Mouse (Mus musculus): ENCODE data around the gene Gda.
A peak's percentile ranks its signal among the peaks of the same experiment; 100 is the strongest.

Gda gene

GRCm38 (mm10) chr19:21473345-21473744 lies at the start of gene Gda:
Gene Gda (minus strand): TSS chr19:21473445.
- no peak for DNase-seq (ENCODE audit: low read depth, low spot score)

- no peak for DNase-seq (ENCODE audit: low read depth, low spot score)
These were observed 47.0 kb upstream of the Gda start for GRCm38 (mm10) chr19:21520280-21520679.

DNA sequence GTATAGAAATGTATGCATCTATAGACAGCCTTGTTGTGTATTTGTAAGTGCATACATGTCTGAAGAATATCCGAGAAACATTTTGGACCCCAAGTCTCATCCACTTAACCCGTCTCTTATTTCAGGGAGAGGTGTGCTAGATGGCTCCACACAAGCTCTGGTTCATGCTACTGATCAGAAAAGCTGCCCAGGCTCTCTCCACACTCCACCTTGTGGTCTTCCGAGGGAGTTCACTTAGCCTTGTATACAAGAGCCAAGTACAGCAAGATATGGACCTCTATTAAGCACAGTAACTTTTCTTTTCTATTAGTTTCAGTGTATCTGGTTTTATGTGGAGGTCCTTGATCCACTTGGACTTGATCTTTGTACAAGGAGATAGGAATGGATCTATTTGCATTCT lies 36.9 kb upstream of the Gda start:
- no peak for DNase-seq (ENCODE audit: low read depth, low spot score)

GRCm38 (mm10) chr19:21507561-21508232 lies 34.5 kb upstream of the Gda start:
- no peak for DNase-seq (ENCODE audit: low read depth, low spot score)

DNA sequence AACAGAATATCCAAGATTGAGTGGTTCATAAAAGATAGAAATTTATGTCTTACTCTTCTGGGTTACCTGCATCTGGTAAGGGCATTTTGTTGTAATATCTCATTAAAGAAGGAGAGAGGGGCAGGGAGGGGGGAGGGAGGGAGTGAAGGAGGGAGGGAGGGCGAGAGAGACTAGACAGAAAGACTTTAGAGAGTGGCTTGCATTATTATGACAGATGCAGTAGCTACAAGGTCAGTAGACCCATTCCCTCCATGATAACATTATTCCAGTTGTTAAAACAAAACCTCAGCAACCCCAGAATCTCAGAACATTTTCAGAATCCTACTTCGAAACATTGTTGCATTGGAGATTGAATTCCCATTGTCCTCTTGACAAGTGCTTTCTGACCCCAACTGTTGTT lies 33.9 kb upstream of the Gda start:
- DNase-seq (ENCODE audit: low read depth, low spot score): no peak

DNA sequence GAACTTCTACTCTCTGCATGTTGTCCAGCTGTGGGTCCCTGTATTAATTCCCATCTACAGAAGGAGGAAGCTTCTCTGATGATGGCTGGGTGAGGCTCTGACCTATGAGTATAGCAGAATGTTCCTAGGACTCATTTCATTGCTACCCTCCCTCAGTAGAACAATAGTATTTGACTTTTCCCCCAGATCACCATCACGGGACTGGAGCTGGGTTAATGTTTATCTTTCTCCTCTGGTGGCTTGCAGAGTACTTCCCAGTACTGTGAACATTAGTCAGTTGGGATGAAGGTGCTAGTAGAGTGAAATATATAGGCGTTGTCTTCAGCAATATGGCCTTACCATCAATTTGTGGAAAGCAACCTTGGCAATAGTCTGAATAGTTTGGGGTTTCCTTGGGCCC lies 31.5 kb upstream of the Gda start:
- no peak for DNase-seq (ENCODE audit: low read depth, low spot score)

DNA sequence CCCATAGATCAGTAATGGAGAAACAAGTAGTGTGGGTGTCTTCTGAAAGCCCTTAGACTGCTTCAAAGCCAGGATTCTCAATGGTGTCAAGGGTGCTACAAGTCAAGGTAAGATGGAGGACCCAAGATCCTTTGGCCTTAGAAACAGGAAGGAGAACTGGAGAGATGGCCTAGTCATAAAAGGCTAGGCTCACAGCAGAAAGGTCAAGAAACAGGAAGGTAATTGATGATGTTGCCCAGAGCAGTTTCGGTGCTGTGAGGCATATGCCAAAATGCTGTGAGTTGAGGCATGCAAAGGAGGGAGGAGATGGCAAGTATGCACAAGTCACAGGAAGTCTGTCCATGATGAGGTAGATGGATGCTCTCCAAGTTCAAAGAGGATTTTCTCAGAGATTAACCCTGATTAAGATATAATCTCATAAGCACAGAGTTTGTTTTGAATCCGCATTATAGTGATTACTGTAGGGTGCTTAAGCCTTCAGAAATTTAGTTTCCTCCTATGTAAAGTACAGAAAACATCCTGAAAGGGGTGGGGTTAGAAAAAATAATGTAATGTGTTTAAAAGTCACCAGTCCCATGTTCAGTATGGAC lies 26.2 kb upstream of the Gda start:
- DNase-seq (ENCODE audit: low read depth, low spot score): no peak

GRCm38 (mm10) chr19:21495817-21496216 lies 22.6 kb upstream of the Gda start:
- no peak for DNase-seq (ENCODE audit: low read depth, low spot score)

DNA sequence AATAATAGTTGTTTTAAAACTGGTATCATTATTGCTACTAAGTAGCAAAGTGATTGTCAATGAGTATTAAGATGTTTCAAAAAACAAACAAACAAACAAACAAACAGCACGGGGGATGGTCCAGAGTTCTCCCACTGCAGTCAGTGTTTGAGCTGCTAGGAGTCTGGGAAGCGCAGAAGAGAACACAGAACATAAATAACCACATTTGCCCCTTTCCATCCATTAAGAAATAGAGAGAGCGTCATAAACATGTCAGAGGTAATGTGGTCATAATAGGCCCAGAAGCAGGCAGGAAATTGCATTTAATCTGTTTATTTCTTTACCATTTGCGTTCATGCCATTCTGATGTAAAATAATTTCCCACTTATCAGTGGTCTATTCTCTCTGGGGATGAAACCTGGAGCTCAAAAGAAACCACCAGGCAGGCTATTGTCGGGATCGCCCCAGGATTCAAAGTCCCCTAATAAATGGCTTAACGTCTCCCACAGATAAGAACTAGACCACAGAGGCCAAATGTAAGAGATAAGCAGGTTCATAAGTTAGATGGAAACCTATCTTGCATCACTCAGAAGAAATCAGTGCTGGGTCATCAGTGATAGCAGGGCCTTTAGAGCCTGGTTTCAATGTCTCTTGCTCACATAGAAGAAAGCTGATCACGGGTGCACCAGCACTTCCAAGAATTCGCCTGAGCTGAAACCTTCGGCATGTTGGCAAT lies 20.7 kb upstream of the Gda start:
- DNase-seq (ENCODE audit: low read depth, low spot score): no peak

- DNase-seq (ENCODE audit: low read depth, low spot score): no peak
These were observed 18.1 kb upstream of the Gda start for GRCm38 (mm10) chr19:21491391-21491790.

DNA sequence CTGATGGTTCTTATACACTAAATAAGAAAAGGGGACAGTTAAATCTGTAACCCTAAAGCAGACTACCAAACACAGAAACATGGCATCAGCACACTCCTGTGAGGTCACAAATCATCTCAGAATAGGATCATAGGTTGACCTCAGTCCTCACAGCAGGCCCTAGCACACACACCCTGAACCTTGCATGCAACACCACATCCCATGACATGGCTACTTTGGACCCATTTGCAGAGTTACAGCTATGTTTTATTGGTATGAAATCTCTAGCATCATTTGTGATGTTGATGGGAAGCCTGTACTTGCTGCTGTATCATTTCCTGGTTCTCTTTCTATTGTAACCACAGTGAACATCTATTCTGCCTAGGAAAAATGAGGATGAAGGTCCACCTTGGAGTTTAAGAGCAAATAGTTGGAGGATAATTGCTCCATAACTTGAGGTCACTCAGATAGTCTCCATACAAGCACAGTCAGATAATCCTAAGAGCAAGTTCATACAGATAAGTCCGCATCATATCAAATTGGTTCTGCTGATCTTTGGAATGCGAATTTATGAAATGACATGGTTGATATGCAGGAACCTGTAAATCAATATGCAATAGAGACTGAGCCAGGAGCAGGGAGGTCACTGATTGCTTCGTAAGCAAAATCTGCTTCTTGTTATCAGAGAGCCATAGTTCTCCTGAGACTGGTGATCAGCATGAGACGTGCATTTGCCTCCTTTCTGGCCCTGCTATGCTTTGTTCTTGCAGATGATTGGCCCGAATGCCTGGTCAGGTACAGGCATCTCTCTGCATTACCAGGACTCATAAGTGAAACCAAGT lies 14.1 kb upstream of the Gda start:
- no peak for DNase-seq (ENCODE audit: low read depth, low spot score)

DNA sequence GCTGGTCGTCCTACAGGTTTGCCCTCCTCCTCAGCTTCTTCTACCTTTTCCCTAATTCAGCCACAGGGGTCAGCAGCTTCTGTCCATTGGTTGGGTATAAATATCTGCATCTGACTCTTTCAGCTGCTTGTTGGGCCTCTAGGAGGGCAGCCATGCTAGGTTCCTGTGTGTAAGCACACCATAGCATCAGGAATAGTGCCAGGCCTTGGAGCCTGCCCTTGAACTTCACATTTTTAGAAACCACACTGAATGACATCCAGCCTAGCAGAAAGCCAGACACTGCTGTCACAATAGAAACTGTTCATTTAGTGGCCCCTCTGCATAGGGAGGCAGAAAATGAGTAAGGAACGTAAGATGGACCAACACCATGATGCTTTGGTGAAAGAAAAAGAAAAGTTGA lies 8.9 kb upstream of the Gda start:
- no peak for DNase-seq (ENCODE audit: low read depth, low spot score)

- no peak for DNase-seq (ENCODE audit: low read depth, low spot score)
These were observed 7.8 kb upstream of the Gda start for GRCm38 (mm10) chr19:21481031-21481430.

- DNase-seq (ENCODE audit: low read depth, low spot score): no peak
These were observed 6.8 kb upstream of the Gda start for GRCm38 (mm10) chr19:21480053-21480419.

DNA sequence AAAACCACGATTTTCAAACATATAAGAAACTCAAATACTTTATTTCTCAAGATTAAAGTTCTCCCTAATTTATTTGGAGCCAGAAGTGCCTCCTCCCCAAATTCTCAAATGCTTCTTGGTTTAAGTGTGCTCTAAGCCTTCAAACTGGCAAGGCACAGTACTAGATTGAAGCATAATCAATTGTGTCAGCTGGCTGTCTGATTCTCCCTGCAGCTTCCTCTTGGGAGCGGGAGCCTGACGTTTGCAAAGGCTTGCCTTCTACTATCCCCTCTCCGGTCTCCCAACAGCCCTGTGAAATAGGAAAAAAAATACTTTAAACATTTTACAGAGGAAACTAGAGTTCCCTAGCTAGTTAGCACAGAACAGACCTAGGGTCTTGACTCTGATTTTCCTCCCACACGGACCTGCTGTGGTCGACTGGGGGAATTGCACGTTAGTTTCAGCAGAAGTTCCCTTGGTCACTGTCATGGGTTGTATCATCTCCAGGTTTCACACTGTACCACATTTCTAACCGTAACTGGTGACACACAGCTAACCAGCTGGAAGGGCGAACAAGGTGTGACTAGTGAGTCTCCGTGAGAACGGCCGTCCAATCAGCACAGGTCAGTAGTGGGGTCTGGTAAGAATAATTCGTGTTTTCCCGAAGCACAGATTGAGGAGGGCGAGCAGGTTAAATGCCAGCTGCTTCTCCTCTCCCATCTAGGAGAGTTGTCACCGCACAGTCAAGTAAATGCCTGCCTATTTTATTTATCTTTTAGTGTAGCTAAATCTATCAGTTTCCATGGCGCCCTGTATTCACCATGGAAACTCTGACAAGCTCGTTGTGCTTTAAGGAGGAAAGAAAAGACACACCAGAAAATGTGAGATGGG lies 6.2 kb upstream of the Gda start:
- no peak for DNase-seq (ENCODE audit: low read depth, low spot score)

- no peak for DNase-seq (ENCODE audit: low read depth, low spot score)
These were observed 5.3 kb upstream of the Gda start for GRCm38 (mm10) chr19:21478538-21478937.

DNA sequence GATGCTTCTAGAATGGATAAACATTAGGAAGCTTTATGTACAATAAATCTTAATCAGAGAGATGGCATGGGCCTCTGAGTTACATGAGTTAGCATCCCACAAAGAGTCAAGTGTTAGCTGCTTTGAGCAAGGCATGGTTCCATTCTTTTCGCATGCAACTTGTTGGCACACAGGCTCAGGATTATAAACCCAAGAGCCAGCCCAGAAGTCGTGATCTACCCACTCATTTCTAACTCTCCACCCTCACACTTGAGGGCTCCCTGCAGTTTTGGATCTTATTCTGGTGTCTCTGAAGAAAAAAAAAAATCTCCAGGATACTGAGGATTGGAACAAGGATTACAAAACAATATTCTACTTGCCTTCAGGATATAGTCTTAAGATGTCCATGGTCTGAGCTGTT lies 4.5 kb upstream of the Gda start:
- DNase-seq (ENCODE audit: low read depth, low spot score): no peak

DNA sequence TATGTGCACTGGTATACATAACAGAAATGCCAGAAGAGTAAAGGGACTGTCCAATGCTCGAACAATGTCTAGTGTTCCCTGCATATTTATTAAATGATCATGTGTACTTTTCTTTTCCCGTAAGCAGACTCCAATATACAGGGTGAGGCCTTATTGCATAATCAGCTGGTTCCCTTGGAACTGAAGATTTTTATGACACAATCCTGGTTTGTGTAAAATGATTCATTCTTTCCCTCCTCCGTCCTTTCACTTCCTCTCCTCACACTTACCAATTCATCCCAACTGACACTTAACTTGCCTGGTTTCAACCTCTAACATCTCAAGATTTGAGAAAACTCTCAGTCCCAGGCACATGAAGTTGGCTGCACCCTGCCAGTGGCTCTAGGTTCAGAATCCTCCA lies 3.5 kb upstream of the Gda start:
- DNase-seq (ENCODE audit: low read depth, low spot score): no peak

- peak; percentile 50 for DNase-seq (ENCODE audit: low read depth, low spot score)
These were observed 994 bp downstream of the Gda start for GRCm38 (mm10) chr19:21472121-21472780.

DNA sequence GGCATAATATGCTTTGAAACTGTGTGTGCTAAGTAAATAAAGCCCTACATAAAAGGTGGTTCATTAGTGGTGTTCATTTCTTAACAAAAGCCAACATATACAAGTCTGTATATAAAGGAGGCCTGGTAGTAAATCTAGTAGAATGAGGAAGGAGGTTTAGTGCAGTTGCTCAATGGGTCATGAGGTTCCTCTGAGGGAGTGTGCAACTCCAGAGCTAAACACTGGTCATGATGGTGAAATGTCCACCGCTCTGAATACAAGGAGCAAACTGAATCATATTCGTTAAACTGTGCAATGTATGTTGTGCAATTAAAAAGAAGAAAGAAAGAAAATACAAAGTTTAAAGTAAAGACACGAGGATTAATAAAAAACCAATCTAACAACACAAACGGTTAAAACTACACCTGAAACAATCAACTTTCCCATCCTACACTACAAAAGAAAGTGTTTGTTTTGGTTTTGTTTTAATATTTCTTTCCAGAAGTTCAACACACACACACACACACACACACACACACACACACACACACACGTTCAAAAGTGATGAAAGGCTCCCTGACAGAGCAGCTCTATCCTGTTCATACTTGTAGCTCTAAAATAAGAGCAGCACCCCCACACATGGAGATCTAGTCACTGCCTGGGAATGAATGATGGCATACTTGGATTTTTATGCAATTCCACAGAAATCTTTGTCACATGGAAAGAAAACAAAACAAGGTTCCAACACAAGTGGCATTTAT lies 11.9 kb downstream of the Gda start:
- no peak for DNase-seq (ENCODE audit: low read depth, low spot score)
